Mouse (Mus musculus) stomach, postnatal 0 days (tissue): ENCODE results near the gene Fgd4.

Experiments
- CTCF ChIP-seq: IDR thresholded peaks from 2 replicates; pipeline ENCODE4 v1.5.1; 2016; ENCODE audit warnings: antibody characterized with exemption, low read depth, mild to moderate bottlenecking, moderate library complexity
- EP300 ChIP-seq: optimal IDR thresholded peaks from 2 replicates; pipeline ENCODE3; 2016; ENCODE audit warnings: antibody characterized with exemption

GRCm38 (mm10) chr16:16422456-16422855 lies 177.9 kb downstream of the Fgd4 start:
- TF ChIP-seq EP300, result no peak
- TF ChIP-seq CTCF, result no peak
